Mouse (Mus musculus) lung, postnatal 36 days (tissue): Measurements from ENCODE around the gene Dock8.
A peak's percentile ranks its signal among the peaks of the same experiment; 100 is the strongest.

ENCODE experiments used
- DNase-seq: peaks from one replicate; pipeline ENCODE4 v3.0.0; 2022; ENCODE audit warnings: mixed read lengths

Dock8 gene

GRCm38 (mm10) chr19:25203077-25203476 is 203.7 kb downstream of the Dock8 start:
- no peak for DNase-seq

GRCm38 (mm10) chr19:25206969-25207368 is 207.6 kb downstream of the Dock8 start:
- no peak for DNase-seq

- DNase-seq = no peak
Observed at GRCm38 (mm10) chr19:25207731-25208361, 208.5 kb downstream of the Dock8 start.

GRCm38 (mm10) chr19:25208596-25209110 is 209.3 kb downstream of the Dock8 start:
- DNase-seq = no peak

- no peak for DNase-seq
Observed at GRCm38 (mm10) chr19:25220611-25221010, 221.3 kb downstream of the Dock8 start.

GRCm38 (mm10) chr19:25221964-25222640 is 222.8 kb downstream of the Dock8 start:
- DNase-seq = no peak

GRCm38 (mm10) chr19:25230058-25230974 is 231.0 kb downstream of the Dock8 start:
- no peak for DNase-seq

- no peak for DNase-seq
Observed at GRCm38 (mm10) chr19:25230975-25231334, 231.6 kb downstream of the Dock8 start.

- DNase-seq = peak; percentile 19
Observed at GRCm38 (mm10) chr19:25232032-25232431, 232.7 kb downstream of the Dock8 start.

- DNase-seq = peak; percentile 54
Observed at GRCm38 (mm10) chr19:25236596-25237491, 237.5 kb downstream of the Dock8 start, which contains the start of gene Kank1. Gene Kank1, plus strand, starts transcription at chr19:25236975.

GRCm38 (mm10) chr19:25237492-25238040 is 238.2 kb downstream of the Dock8 start:
- peak; percentile 30 for DNase-seq

- no peak for DNase-seq
Observed at GRCm38 (mm10) chr19:25238121-25238520, 238.8 kb downstream of the Dock8 start.

- DNase-seq = no peak
Observed at GRCm38 (mm10) chr19:25243566-25243965, 244.2 kb downstream of the Dock8 start.

GRCm38 (mm10) chr19:25246062-25246461 is 246.7 kb downstream of the Dock8 start:
- no peak for DNase-seq

GRCm38 (mm10) chr19:25247858-25248552 is 248.7 kb downstream of the Dock8 start:
- no peak for DNase-seq

GRCm38 (mm10) chr19:25249230-25249629 is 249.9 kb downstream of the Dock8 start:
- DNase-seq = no peak

- no peak for DNase-seq
Observed at GRCm38 (mm10) chr19:25251610-25252140, 252.3 kb downstream of the Dock8 start.
